Comparison of ENCODE assay signal across 15 mouse cellular contexts in the genomic region with DNA sequence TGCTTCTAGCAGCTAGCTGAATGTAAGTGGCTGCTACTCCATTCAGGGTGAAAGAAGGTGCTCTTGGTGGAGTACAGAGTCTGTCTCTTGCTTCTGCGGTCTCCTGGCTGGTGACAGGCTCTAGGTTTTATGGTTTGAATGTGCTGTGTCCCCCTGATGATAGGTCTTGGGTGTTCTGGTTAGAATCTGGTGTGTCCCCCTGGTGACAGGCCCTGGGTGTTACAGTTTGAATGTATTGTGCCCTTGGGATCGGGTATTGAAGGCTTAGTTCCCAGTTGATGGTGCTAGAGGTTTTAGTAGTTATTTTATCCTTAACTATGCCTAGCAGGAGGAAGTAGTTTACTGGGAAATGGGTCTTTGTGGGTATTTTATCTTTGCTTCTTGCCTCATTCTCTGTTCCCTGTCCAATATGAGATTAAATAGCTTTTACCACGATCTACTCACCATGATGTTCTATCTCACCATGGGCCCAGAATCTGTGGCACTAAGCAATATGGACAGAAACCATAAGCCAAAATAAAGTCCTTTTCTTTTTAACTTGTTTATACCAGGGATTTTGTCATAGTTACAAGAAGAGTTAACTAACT. TPM values are rescaled to one million over a fixed set of nuclear protein-coding genes. Genes with fewer than 3 reads are reported as not detected.
DNase-seq lines count a peak whose midpoint lies in the region; ATAC-seq and TF ChIP-seq lines count a peak whose summit lies in the region.
"Had no signal": no experiment of that assay in that cellular context is flagged by ENCODE, and none has a peak within 500 bp of the region (broad histone marks: within the 10 kb centered on the region; RNA-seq: fewer than 3 reads in every experiment).

No protein-coding gene starts in this region.

- no peaks in the 10 kb centered on the region for H3K27me3 ChIP-seq in intestine, postnatal 0 days (replicated peaks; ENCODE audit: control insufficient read depth, insufficient read depth, low read length)
- no peaks in the 10 kb centered on the region for H3K27me3 ChIP-seq in intestine, embryonic 15.5 days (replicated peaks)
- no peaks in the 10 kb centered on the region for H3K27me3 ChIP-seq in embryonic facial prominence, embryonic 10.5 days (replicated peaks; ENCODE audit: low read depth, poor library complexity, severe bottlenecking)
- H3K27me3 ChIP-seq: midbrain, embryonic 13.5 days had no signal

- no peak overlapping the region for H3K4me2 ChIP-seq in intestine, postnatal 0 days (replicated peaks; ENCODE audit: low read depth)
- H3K4me2 ChIP-seq in intestine, embryonic 15.5 days (replicated peaks): no peak overlapping the region
- H3K4me2 ChIP-seq: midbrain, embryonic 13.5 days had no signal

- no peaks in the 10 kb centered on the region for H3K4me1 ChIP-seq in intestine, postnatal 0 days (replicated peaks; ENCODE audit: control insufficient read depth, insufficient read depth, low read length)
- H3K4me1 ChIP-seq in intestine, embryonic 15.5 days (replicated peaks): no peaks in the 10 kb centered on the region
- no peaks in the 10 kb centered on the region for H3K4me1 ChIP-seq in embryonic facial prominence, embryonic 10.5 days

- intact Hi-C loops in left cerebral cortex, postnatal 36 days (cut with DNase I): no loop called here

- H3K9me3 ChIP-seq in intestine, postnatal 0 days (ENCODE audit: control insufficient read depth): no peaks in the 10 kb centered on the region
- no peaks in the 10 kb centered on the region for H3K9me3 ChIP-seq in intestine, embryonic 15.5 days
- no peaks in the 10 kb centered on the region for H3K9me3 ChIP-seq in embryonic facial prominence, embryonic 10.5 days
- H3K9me3 ChIP-seq: midbrain, embryonic 13.5 days had no signal

- H3K36me3 ChIP-seq in intestine, postnatal 0 days (ENCODE audit: control insufficient read depth, insufficient read depth): no peaks in the 10 kb centered on the region
- no peaks in the 10 kb centered on the region for H3K36me3 ChIP-seq in intestine, embryonic 15.5 days
- no peaks in the 10 kb centered on the region for H3K36me3 ChIP-seq in embryonic facial prominence, embryonic 10.5 days (replicated peaks)
- H3K36me3 ChIP-seq: midbrain, embryonic 13.5 days had no signal

- DNase-seq in 3T3-L1 (ENCODE audit: low read depth, low spot score) (peak; percentile 20), ES-CJ7 (ENCODE audit: low read depth, low spot score) (peak; percentile 46)
- no peak for DNase-seq in right cerebral cortex, postnatal 10 days (ENCODE audit: low spot score in 2 of 2)
- no peak for DNase-seq in embryonic facial prominence, embryonic 10.5 days (ENCODE audit: low spot score)
- no peak for DNase-seq in left cerebral cortex, postnatal 36 days (ENCODE audit: low spot score in 2 of 2)
- DNase-seq: cerebellum, postnatal 25 days; gastrocnemius, postnatal 25 days; kidney, adult 9 months had no signal

- no peak overlapping the region for H3K9ac ChIP-seq in intestine, postnatal 0 days (ENCODE audit: low read depth, low read length)
- H3K9ac ChIP-seq in intestine, embryonic 15.5 days: no peak overlapping the region
- H3K9ac ChIP-seq: midbrain, embryonic 13.5 days had no signal

- H3K27ac ChIP-seq in intestine, postnatal 0 days (ENCODE audit: low read depth, low read length): no peak overlapping the region
- no peak overlapping the region for H3K27ac ChIP-seq in intestine, embryonic 15.5 days
- H3K27ac ChIP-seq in embryonic facial prominence, embryonic 10.5 days (replicated peaks): no peak overlapping the region
- H3K27ac ChIP-seq: midbrain, embryonic 13.5 days had no signal

- peak; percentile 55 for TF ChIP-seq CTCF in intestine, postnatal 0 days (IDR thresholded peaks at IDR 0.05; ENCODE audit: low read depth)

- 61% methylated on average over 3 of the region's 3 CpGs for WGBS in intestine, postnatal 0 days
- WGBS in intestine, embryonic 15.5 days: 71% methylated on average over 3 of the region's 3 CpGs
- 79% methylated on average over 3 of the region's 3 CpGs for WGBS in embryonic facial prominence, embryonic 10.5 days

- H3K4me3 ChIP-seq in intestine, postnatal 0 days (ENCODE audit: low read depth, low read length): no peak overlapping the region
- H3K4me3 ChIP-seq in intestine, embryonic 15.5 days (replicated peaks): no peak overlapping the region
- no peak overlapping the region for H3K4me3 ChIP-seq in embryonic facial prominence, embryonic 10.5 days
- H3K4me3 ChIP-seq: midbrain, embryonic 13.5 days had no signal

- no peak for ATAC-seq in intestine, postnatal 0 days
- ATAC-seq in intestine, embryonic 15.5 days: no peak
- peak; percentile 83 for ATAC-seq in megakaryocyte-erythroid progenitor cell, adult 5-6 weeks (replicated peaks; ENCODE audit: low FRiP score, low TSS enrichment, poor library complexity, severe bottlenecking)
- ATAC-seq: midbrain, embryonic 13.5 days had no signal

RNA-seq across cellular contexts. Expression of gene Tvp23b, which starts 30.6 kb away (rescaled TPM):
- polyA plus RNA-seq in intestine, postnatal 0 days (2015; fragmentation: Nextera tagmentation; extraction: Ambion mirVana): 53.4 and 57.2 TPM in 2 replicates
- 79.6 and 82.3 TPM in 2 replicates for polyA plus RNA-seq in intestine, embryonic 15.5 days (2015; fragmentation: Nextera tagmentation; extraction: Ambion mirVana)
- 25.3 and 32.2 TPM in 2 replicates for total RNA-seq in megakaryocyte-erythroid progenitor cell, adult 5-6 weeks (2014; fragmentation: Nextera tagmentation)
- 47.2 and 68.9 TPM in 2 replicates for total RNA-seq in megakaryocyte-erythroid progenitor cell, adult 5-6 weeks (2017)
- 45.4 and 50.0 TPM in 2 replicates for polyA plus RNA-seq in embryonic facial prominence, embryonic 10.5 days (2016; fragmentation: Nextera tagmentation; extraction: Ambion mirVana)
- 10 to 100 TPM; 29.4 to 29.6 TPM for total RNA-seq in left cerebral cortex, postnatal 36 days (2021)

RNA-seq across cellular contexts. Expression of gene Cdrt4, which starts 41.2 kb away (rescaled TPM):
- not detected in 2 replicates for polyA plus RNA-seq in intestine, postnatal 0 days (2015; fragmentation: Nextera tagmentation; extraction: Ambion mirVana)
- not detected in 2 replicates for polyA plus RNA-seq in intestine, embryonic 15.5 days (2015; fragmentation: Nextera tagmentation; extraction: Ambion mirVana)
- not detected in 2 replicates for total RNA-seq in megakaryocyte-erythroid progenitor cell, adult 5-6 weeks (2014; fragmentation: Nextera tagmentation)
- total RNA-seq in megakaryocyte-erythroid progenitor cell, adult 5-6 weeks (2017): not detected in 2 replicates
- polyA plus RNA-seq in embryonic facial prominence, embryonic 10.5 days (2016; fragmentation: Nextera tagmentation; extraction: Ambion mirVana): 0.29 TPM in 1 of 2 replicates, not detected in the other
- total RNA-seq in left cerebral cortex, postnatal 36 days (2021): not detected
- total RNA-seq: heart, postnatal 25 days; neutrophil, adult 5-6 weeks had no signal
- polyA plus RNA-seq: liver, embryonic 16.5 days; midbrain, embryonic 13.5 days had no signal

Comparison
In these comparisons a context has a peak if more than half of its experiments do, and no peak if none do; other contexts are left out.
1. DNase-seq: peak in 3T3-L1 (single experiment) and ES-CJ7 (single experiment); none in right cerebral cortex, postnatal 10 days (0 of 2), embryonic facial prominence, embryonic 10.5 days (single experiment) and left cerebral cortex, postnatal 36 days (0 of 2).